Comparison of ENCODE assay signal across 24 mouse cellular contexts in genomic region chr16:74233596-74233995, GRCm38 (mm10).
DNase-seq lines count a peak whose midpoint lies in the region; ATAC-seq and TF ChIP-seq lines count a peak whose summit lies in the region.
"Had no signal": no experiment of that assay in that cellular context is flagged by ENCODE, and none has a peak within 500 bp of the region (broad histone marks: within the 10 kb centered on the region; RNA-seq: fewer than 3 reads in every experiment).

No protein-coding gene starts in this region.

- WGBS in forebrain, embryonic 15.5 days: 62% methylated on average over 5 of the region's 5 CpGs
- WGBS in forebrain, embryonic 10.5 days: 80% methylated on average over 5 of the region's 5 CpGs
- 68% methylated on average over 5 of the region's 5 CpGs for WGBS in kidney, embryonic 15.5 days
- 75% methylated on average over 5 of the region's 5 CpGs for WGBS in midbrain, embryonic 15.5 days
- 72% methylated on average over 5 of the region's 5 CpGs for WGBS in midbrain, postnatal 0 days

- no peak for TF ChIP-seq CTCF in midbrain, postnatal 0 days (IDR thresholded peaks at IDR 0.05)

- H3K4me3 ChIP-seq in forebrain, embryonic 15.5 days: no peak overlapping the region
- H3K4me3 ChIP-seq in forebrain, embryonic 10.5 days: no peak overlapping the region
- H3K4me3 ChIP-seq in kidney, embryonic 15.5 days (replicated peaks): no peak overlapping the region
- H3K4me3 ChIP-seq in midbrain, embryonic 15.5 days: no peak overlapping the region
- H3K4me3 ChIP-seq in midbrain, postnatal 0 days (ENCODE audit: low read depth, low read length): no peak overlapping the region
- H3K4me3 ChIP-seq: heart, embryonic 13.5 days; layer of hippocampus, adult 2 months; limb, embryonic 12.5 days; liver, embryonic 12.5 days had no signal

- H3K27ac ChIP-seq in forebrain, embryonic 15.5 days (replicated peaks): 0 out of 2 replicates have a peak overlapping the region, but pooled peaks have one; percentile 31
- H3K27ac ChIP-seq in forebrain, embryonic 10.5 days: no peak overlapping the region
- no peak overlapping the region for H3K27ac ChIP-seq in kidney, embryonic 15.5 days
- H3K27ac ChIP-seq in midbrain, embryonic 15.5 days: 0 out of 2 replicates have a peak overlapping the region, but pooled peaks have one; percentile 16
- no peak overlapping the region for H3K27ac ChIP-seq in midbrain, postnatal 0 days (ENCODE audit: low read depth, low read length)
- H3K27ac ChIP-seq: heart, embryonic 13.5 days; layer of hippocampus, adult 2 months; limb, embryonic 12.5 days; liver, embryonic 12.5 days; stomach, postnatal 0 days had no signal

- H3K4me1 ChIP-seq in forebrain, embryonic 15.5 days: peaks cover 13% of the 10 kb centered on the region
- H3K4me1 ChIP-seq in forebrain, embryonic 10.5 days: peaks cover 8% of the 10 kb centered on the region
- H3K4me1 ChIP-seq in kidney, embryonic 15.5 days: no peaks in the 10 kb centered on the region
- peaks cover 5% of the 10 kb centered on the region; the same call in 1 of the 2 replicates for H3K4me1 ChIP-seq in midbrain, embryonic 15.5 days
- no peaks in the 10 kb centered on the region for H3K4me1 ChIP-seq in midbrain, postnatal 0 days (ENCODE audit: insufficient read depth, low read length)
- H3K4me1 ChIP-seq: heart, embryonic 13.5 days; limb, embryonic 12.5 days; liver, embryonic 12.5 days had no signal

- H3K4me2 ChIP-seq in forebrain, embryonic 15.5 days (replicated peaks): no peak overlapping the region
- no peak overlapping the region for H3K4me2 ChIP-seq in kidney, embryonic 15.5 days
- H3K4me2 ChIP-seq in midbrain, embryonic 15.5 days: no peak overlapping the region
- H3K4me2 ChIP-seq in midbrain, postnatal 0 days (ENCODE audit: low read depth, low read length, poor library complexity, severe bottlenecking): no peak overlapping the region
- H3K4me2 ChIP-seq: heart, embryonic 13.5 days; hindbrain, embryonic 14.5 days; limb, embryonic 12.5 days; liver, embryonic 12.5 days; lung, embryonic 14.5 days; midbrain, embryonic 11.5 days had no signal

- H3K36me3 ChIP-seq in forebrain, embryonic 15.5 days: no peaks in the 10 kb centered on the region
- H3K36me3 ChIP-seq in forebrain, embryonic 10.5 days (replicated peaks): no peaks in the 10 kb centered on the region
- no peaks in the 10 kb centered on the region for H3K36me3 ChIP-seq in kidney, embryonic 15.5 days
- no peaks in the 10 kb centered on the region for H3K36me3 ChIP-seq in midbrain, embryonic 15.5 days (replicated peaks)
- H3K36me3 ChIP-seq in midbrain, postnatal 0 days (ENCODE audit: insufficient read depth, low read length): no peaks in the 10 kb centered on the region
- H3K36me3 ChIP-seq: heart, embryonic 13.5 days; liver, embryonic 12.5 days had no signal

- no peak for DNase-seq in forebrain, embryonic 10.5 days (ENCODE audit: extremely low spot score, low spot score)
- peak; percentile 6 for DNase-seq in kidney, adult 9 months
- no peak for DNase-seq in midbrain, postnatal 0 days (ENCODE audit: low spot score)
- DNase-seq: adrenal gland, postnatal 10 days; cerebellum, adult 18-20 months; gastrocnemius, postnatal 10 days; kidney, adult 8-10 months; kidney, postnatal 25 days; lung, embryonic 14.5 days; right cerebral cortex, postnatal 14 days; thymus, adult 2 months; thymus, postnatal 4 days had no signal

- H3K9ac ChIP-seq in forebrain, embryonic 15.5 days (replicated peaks): no peak overlapping the region
- H3K9ac ChIP-seq in kidney, embryonic 15.5 days: no peak overlapping the region
- no peak overlapping the region for H3K9ac ChIP-seq in midbrain, embryonic 15.5 days
- no peak overlapping the region for H3K9ac ChIP-seq in midbrain, postnatal 0 days (replicated peaks; ENCODE audit: low read length, poor library complexity, severe bottlenecking)
- H3K9ac ChIP-seq: heart, embryonic 13.5 days; hindbrain, embryonic 14.5 days; limb, embryonic 12.5 days; liver, embryonic 12.5 days; lung, embryonic 14.5 days had no signal

- H3K9me3 ChIP-seq in forebrain, embryonic 15.5 days: no peaks in the 10 kb centered on the region
- no peaks in the 10 kb centered on the region for H3K9me3 ChIP-seq in forebrain, embryonic 10.5 days
- H3K9me3 ChIP-seq in kidney, embryonic 15.5 days (replicated peaks): no peaks in the 10 kb centered on the region
- no peaks in the 10 kb centered on the region for H3K9me3 ChIP-seq in midbrain, embryonic 15.5 days
- no peaks in the 10 kb centered on the region for H3K9me3 ChIP-seq in midbrain, postnatal 0 days (ENCODE audit: low read length)
- H3K9me3 ChIP-seq: heart, embryonic 13.5 days; limb, embryonic 12.5 days; liver, embryonic 12.5 days had no signal

- ATAC-seq in forebrain, embryonic 15.5 days (replicated peaks): 0 out of 2 replicates have a peak, but pooled peaks have one; percentile 17
- ATAC-seq in kidney, embryonic 15.5 days (replicated peaks; ENCODE audit: low FRiP score): no peak
- ATAC-seq in midbrain, embryonic 15.5 days (replicated peaks): no peak
- no peak for ATAC-seq in midbrain, postnatal 0 days (ENCODE audit: low FRiP score)
- ATAC-seq in activated CD4-positive, CD25-positive, alpha-beta regulatory T cell, adult 4 months: no peak
- ATAC-seq: inflammation-experienced regulatory T-cells, adult 6 months; liver, embryonic 12.5 days had no signal

- H3K27me3 ChIP-seq in forebrain, embryonic 15.5 days: no peaks in the 10 kb centered on the region
- H3K27me3 ChIP-seq in forebrain, embryonic 10.5 days (ENCODE audit: poor library complexity, severe bottlenecking): no peaks in the 10 kb centered on the region
- no peaks in the 10 kb centered on the region for H3K27me3 ChIP-seq in kidney, embryonic 15.5 days
- no peaks in the 10 kb centered on the region for H3K27me3 ChIP-seq in midbrain, embryonic 15.5 days (replicated peaks)
- no peaks in the 10 kb centered on the region for H3K27me3 ChIP-seq in midbrain, postnatal 0 days (ENCODE audit: insufficient read depth, low read length)
- H3K27me3 ChIP-seq: heart, embryonic 13.5 days; limb, embryonic 12.5 days; liver, embryonic 12.5 days had no signal

Comparison
In these comparisons a context has a peak if more than half of its experiments do, and no peak if none do; other contexts are left out.
1. H3K27ac ChIP-seq: peak in forebrain, embryonic 15.5 days (single experiment) and midbrain, embryonic 15.5 days (single experiment); none in forebrain, embryonic 10.5 days (single experiment), kidney, embryonic 15.5 days (single experiment) and midbrain, postnatal 0 days (single experiment).